Mouse (Mus musculus) hindbrain, embryonic 14.5 days (tissue): ENCODE results near the gene Izumo2. TPM values are rescaled to one million over a fixed set of nuclear protein-coding genes. Genes with fewer than 3 reads are reported as not detected.

Experiments
- ATAC-seq: fragments of 200-750 bp; cut with Nextera tagmentation; 2 replicates; pipeline ENCODE4 v1.8.0; 2017; ENCODE audit warnings: moderate number of reproducible peaks, mild to moderate bottlenecking, moderate TSS enrichment, moderate library complexity; ENCODE audit not compliant: low FRiP score
- DNase-seq: peaks from one replicate; pipeline ENCODE4 v3.0.0-alpha.2; 2015; ENCODE audit warnings: low spot score
- H3K27ac ChIP-seq: fragments of 300-500 bp; sonication (generic); 2 replicates; pipeline ENCODE4 v1.5.1; 2014; ENCODE audit warnings: mild to moderate bottlenecking, moderate library complexity
- H3K27me3 ChIP-seq: fragments of 300-500 bp; sonication (generic); 2 replicates; pipeline ENCODE4 v1.6.1; 2014; ENCODE audit warnings: mild to moderate bottlenecking, low read length, mixed read lengths; ENCODE audit not compliant: control insufficient read depth, insufficient read depth
- H3K36me3 ChIP-seq: fragments of 300-500 bp; sonication (generic); replicated peaks from 2 replicates; pipeline ENCODE4 v1.6.1; 2014; ENCODE audit not compliant: control insufficient read depth, insufficient read depth
- H3K4me1 ChIP-seq: fragments of 300-500 bp; sonication (generic); replicated peaks from 2 replicates; pipeline ENCODE4 v1.6.1; 2014; ENCODE audit warnings: antibody characterized with exemption, low read length, mixed read lengths; ENCODE audit not compliant: control insufficient read depth, insufficient read depth
- H3K4me2 ChIP-seq: fragments of 300-500 bp; sonication (generic); replicated peaks from 2 replicates; pipeline ENCODE4 v1.6.1; 2014; ENCODE audit warnings: mild to moderate bottlenecking, moderate library complexity
- H3K4me3 ChIP-seq: fragments of 300-500 bp; sonication (generic); replicated peaks from 2 replicates; pipeline ENCODE4 v1.5.1; 2014; ENCODE audit warnings: mild to moderate bottlenecking, low read length
- H3K9ac ChIP-seq: fragments of 300-500 bp; sonication (generic); 2 replicates; pipeline ENCODE4 v1.6.1; 2014
- H3K9me3 ChIP-seq: fragments of 300-500 bp; sonication (generic); 2 replicates; pipeline ENCODE4 v1.6.1; 2016; ENCODE audit warnings: low read length; ENCODE audit not compliant: control insufficient read depth
- WGBS: fragments of 180-500 bp; shearing (Covaris S2); extraction: QIAGEN DNeasy Blood & Tissue Kit; methylation state at CpG from one replicate; pipeline ENCODE4 v1.1.7; 2014; 5-methylcytosine and 5-hydroxymethylcytosine counted together
- polyA plus RNA-seq: library from polyadenylated mRNA; unstranded; fragments of >200 nt; fragmentation: Nextera tagmentation; extraction: Ambion mirVana; gene quantifications from 2 replicates; pipeline ENCODE4 v1.2.1, GENCODE M21; 2014

Gene Izumo2
- polyA plus RNA-seq, 1 experiment from 2014 or later, result not detected

DNA sequence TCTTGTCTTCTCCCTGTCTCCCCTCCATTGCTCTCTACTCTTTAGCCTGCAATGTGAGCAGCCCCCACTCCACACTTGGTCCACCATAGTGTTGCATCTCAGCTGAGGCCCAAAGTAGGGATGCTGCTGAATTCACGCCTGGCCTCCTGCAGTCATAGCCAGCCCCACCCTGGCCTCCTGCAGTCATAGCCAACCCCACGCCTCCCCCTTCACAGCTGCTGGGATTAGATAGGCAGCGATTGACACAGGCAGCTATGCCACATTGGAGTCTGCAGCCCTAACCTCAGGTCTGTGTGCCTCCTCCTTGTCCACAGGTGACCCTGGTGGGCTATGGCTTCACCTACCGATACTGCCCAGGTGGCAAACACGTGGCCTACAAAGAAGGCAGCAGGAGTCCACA, 59.6 kb downstream of the Izumo2 start:
- no peaks in the 10 kb centered on the region for H3K27me3 ChIP-seq
- H3K9ac ChIP-seq, result no peak overlapping the region
- H3K4me1 ChIP-seq, result no peaks in the 10 kb centered on the region
- WGBS, result 92% methylated on average over 5 of the region's 5 CpGs
- no peak for DNase-seq
- H3K27ac ChIP-seq, result no peak overlapping the region
- no peak for ATAC-seq
- no peak overlapping the region for H3K4me3 ChIP-seq
- H3K4me2 ChIP-seq, result no peak overlapping the region
- H3K36me3 ChIP-seq, result peaks cover 70% of the 10 kb centered on the region
- H3K9me3 ChIP-seq, result no peaks in the 10 kb centered on the region

Other genes with a start within 250 kb of the Izumo2 start
- 3.4 and 5.1 TPM in 2 replicates for gene Aspdh, start 243.4 kb upstream of the Izumo2 start, polyA plus RNA-seq
- gene Josd2, start 240.8 kb upstream of the Izumo2 start, polyA plus RNA-seq, result 26.9 and 33.4 TPM in 2 replicates
- 167 and 182 TPM in 2 replicates for gene Emc10, start 212.2 kb upstream of the Izumo2 start, polyA plus RNA-seq
- gene Fam71e1, start 212.2 kb upstream of the Izumo2 start, polyA plus RNA-seq, result 10.9 and 23.8 TPM in 2 replicates
- 0.05 and 0.09 TPM in 2 replicates for gene Mybpc2, start 184.1 kb upstream of the Izumo2 start, polyA plus RNA-seq
- 0.09 TPM in 1 of 2 replicates, not detected in the other for gene Spib, start 176.7 kb upstream of the Izumo2 start, polyA plus RNA-seq
- 14.0 and 17.9 TPM in 2 replicates for gene Pold1, start 159.9 kb upstream of the Izumo2 start, polyA plus RNA-seq
- gene Nr1h2, start 154.8 kb upstream of the Izumo2 start, polyA plus RNA-seq, result 50.7 and 53.6 TPM in 2 replicates
- gene Napsa, start 136.4 kb upstream of the Izumo2 start, polyA plus RNA-seq, result 0.81 and 1.0 TPM in 2 replicates
- 7.2 and 8.6 TPM in 2 replicates for gene Kcnc3, start 118.1 kb upstream of the Izumo2 start, polyA plus RNA-seq
- gene Myh14, start 37.9 kb upstream of the Izumo2 start, polyA plus RNA-seq, result 4.2 and 5.0 TPM in 2 replicates
- gene Vrk3, start 39.7 kb downstream of the Izumo2 start, polyA plus RNA-seq, result 24.5 and 28.8 TPM in 2 replicates
- 1.4 and 1.5 TPM in 2 replicates for gene Zfp473, start 42.3 kb downstream of the Izumo2 start, polyA plus RNA-seq
- 25.4 and 30.0 TPM in 2 replicates for gene Nup62, start 107.3 kb downstream of the Izumo2 start, polyA plus RNA-seq
- gene Il4i1, start 107.6 kb downstream of the Izumo2 start, polyA plus RNA-seq, result 1.3 TPM in 2 replicates
- gene Atf5, start 107.9 kb downstream of the Izumo2 start, polyA plus RNA-seq, result 2.2 and 2.5 TPM in 2 replicates
- 57.6 and 59.1 TPM in 2 replicates for gene Akt1s1, start 140.2 kb downstream of the Izumo2 start, polyA plus RNA-seq
- gene Tbc1d17, start 140.3 kb downstream of the Izumo2 start, polyA plus RNA-seq, result 98.5 and 104 TPM in 2 replicates
- gene Pnkp, start 148.4 kb downstream of the Izumo2 start, polyA plus RNA-seq, result 23.4 and 26.5 TPM in 2 replicates
- 430 and 454 TPM in 2 replicates for gene Ptov1, start 161.0 kb downstream of the Izumo2 start, polyA plus RNA-seq
- 87.5 and 90.6 TPM in 2 replicates for gene Med25, start 184.0 kb downstream of the Izumo2 start, polyA plus RNA-seq
- 15.9 and 16.0 TPM in 2 replicates for gene Fuz, start 187.3 kb downstream of the Izumo2 start, polyA plus RNA-seq
- gene Ap2a1, start 220.8 kb downstream of the Izumo2 start, polyA plus RNA-seq, result 123 and 135 TPM in 2 replicates
- gene Tsks, start 234.5 kb downstream of the Izumo2 start, polyA plus RNA-seq, result 0.14 and 0.33 TPM in 2 replicates